Mouse (Mus musculus) CH12.LX (cell line): ENCODE data around the gene Ift43. TPM values are rescaled to one million over a fixed set of nuclear protein-coding genes. Genes with fewer than 3 reads are reported as not detected.

Experiments
- DNase-seq: peaks from one replicate; pipeline ENCODE4 v3.0.0-alpha.2; 2013; ENCODE audit errors: extremely low read depth
- H3K27ac ChIP-seq: 2 replicates; pipeline ENCODE4 v1.5.1; 2012; ENCODE audit warnings: low read depth, mild to moderate bottlenecking, control low read depth, moderate library complexity; ENCODE audit not compliant: insufficient read depth
- H3K27me3 ChIP-seq: replicated peaks from 2 replicates; pipeline ENCODE3; 2012; ENCODE audit warnings: inconsistent platforms
- H3K36me3 ChIP-seq, 2 experiments: replicated peaks in 1 of 2; 2 replicates each; pipeline versions ENCODE3 to v1.6.1; 2012; ENCODE audit warnings: inconsistent platforms in 1 of 2, low read length in 1 of 2, mild to moderate bottlenecking in 1 of 2, mixed read lengths in 1 of 2, moderate library complexity in 1 of 2; ENCODE audit not compliant: control insufficient read depth in 1 of 2, insufficient read depth in 1 of 2
- H3K4me1 ChIP-seq, 2 experiments: 2 replicates each; pipeline ENCODE4 v1.6.1; 2012; ENCODE audit warnings: inconsistent platforms in 1 of 2, moderate library complexity in 1 of 2; ENCODE audit not compliant: insufficient read depth in 2 of 2, control insufficient read depth in 1 of 2
- H3K4me2 ChIP-seq: 2 replicates; pipeline ENCODE4 v1.6.1; 2012; ENCODE audit warnings: low read depth, mild to moderate bottlenecking, control low read depth; ENCODE audit not compliant: poor library complexity, insufficient read depth, severe bottlenecking
- H3K4me3 ChIP-seq, 3 experiments: fragments of 150-350 bp in 1 of 3; sonication (generic) in 1 of 3; replicated peaks in 1 of 3; 2 replicates each; pipeline versions ENCODE3 to v1.5.1; 2011 to 2012; ENCODE audit warnings: low read depth in 2 of 3, low read length in 2 of 3, mild to moderate bottlenecking in 2 of 3, moderate library complexity in 2 of 3, control low read depth in 1 of 3, improper control_type of control experiment in 1 of 3, inconsistent platforms in 1 of 3, mixed read lengths in 1 of 3; ENCODE audit not compliant: poor library complexity in 1 of 3
- H3K79me2 ChIP-seq: replicated peaks from 2 replicates; pipeline ENCODE4 v1.6.1; 2012; ENCODE audit warnings: mild to moderate bottlenecking, moderate library complexity; ENCODE audit not compliant: control insufficient read depth, poor library complexity, insufficient read depth, severe bottlenecking; ENCODE audit errors: extremely low read depth
- H3K9ac ChIP-seq: 2 replicates; pipeline ENCODE4 v1.6.1; 2012; ENCODE audit warnings: low read depth, mild to moderate bottlenecking, control low read depth, moderate library complexity; ENCODE audit not compliant: insufficient read depth
- H3K9me3 ChIP-seq: replicated peaks from 2 replicates; pipeline ENCODE3; 2012; ENCODE audit warnings: low read length, inconsistent platforms, mixed read lengths
- BHLHE40 ChIP-seq: IDR thresholded peaks from 2 replicates; pipeline ENCODE4 v1.6.1; 2011; ENCODE audit warnings: mild to moderate bottlenecking, low read depth, low read length, improper control_type of control experiment
- CTCF ChIP-seq, 2 experiments: IDR thresholded peaks in 1 of 2; conservative IDR thresholded peaks in 1 of 2; 2 replicates each; pipeline ENCODE4 v1.5.1; 2011 to 2012; ENCODE audit warnings: low read depth in 2 of 2, low read length in 2 of 2, improper control_type of control experiment in 1 of 2, inconsistent platforms in 1 of 2, mild to moderate bottlenecking in 1 of 2, moderate library complexity in 1 of 2
- EP300 ChIP-seq: IDR thresholded peaks from 2 replicates; pipeline ENCODE4 v1.6.1; 2011; ENCODE audit warnings: low read length, improper control_type of control experiment
- GABPA ChIP-seq: IDR thresholded peaks from 2 replicates; pipeline ENCODE4 v1.6.1; 2012; ENCODE audit warnings: low read depth, low read length, improper control_type of control experiment, inconsistent platforms; ENCODE audit not compliant: insufficient replicate concordance
- HCFC1 ChIP-seq: IDR thresholded peaks from 2 replicates; pipeline ENCODE4 v1.6.1; 2012; ENCODE audit warnings: low read depth, mild to moderate bottlenecking, inconsistent platforms, low read length, improper control_type of control experiment
- JUN ChIP-seq: IDR thresholded peaks from 2 replicates; pipeline ENCODE4 v1.6.1; 2011; ENCODE audit warnings: low read depth, mild to moderate bottlenecking, low read length, improper control_type of control experiment, moderate library complexity; ENCODE audit not compliant: insufficient read depth
- JUND ChIP-seq: conservative IDR thresholded peaks from 2 replicates; pipeline ENCODE4 v1.6.1; 2011; ENCODE audit warnings: low read depth, low read length, improper control_type of control experiment
- KAT2A ChIP-seq: IDR thresholded peaks from 2 replicates; pipeline ENCODE4 v1.6.1; 2012; ENCODE audit warnings: low read length, improper control_type of control experiment, inconsistent platforms; ENCODE audit not compliant: insufficient replicate concordance
- MAX ChIP-seq: IDR thresholded peaks from 2 replicates; pipeline ENCODE4 v1.6.1; 2011; ENCODE audit warnings: low read length, improper control_type of control experiment
- MAZ ChIP-seq: IDR thresholded peaks from 2 replicates; pipeline ENCODE4 v1.6.1; 2012; ENCODE audit warnings: low read depth, mild to moderate bottlenecking, inconsistent platforms, low read length, improper control_type of control experiment, moderate library complexity
- MEF2A ChIP-seq: IDR thresholded peaks from 2 replicates; pipeline ENCODE4 v1.6.1; 2014; ENCODE audit warnings: low read depth, mild to moderate bottlenecking, inconsistent platforms, low read length, improper control_type of control experiment, borderline replicate concordance
- PAX5 ChIP-seq: IDR thresholded peaks from 2 replicates; pipeline ENCODE4 v1.6.1; 2012; ENCODE audit warnings: low read length, inconsistent platforms, mixed read lengths
- SIN3A ChIP-seq: IDR thresholded peaks from 2 replicates; pipeline ENCODE4 v1.6.1; 2012; ENCODE audit warnings: low read length, improper control_type of control experiment, inconsistent platforms
- SMC3 ChIP-seq: IDR thresholded peaks from 2 replicates; pipeline ENCODE4 v1.6.1; 2011; ENCODE audit warnings: low read depth, low read length, improper control_type of control experiment
- TBP ChIP-seq: conservative IDR thresholded peaks from 2 replicates; pipeline ENCODE4 v1.6.1; 2011; ENCODE audit warnings: low read depth, low read length, improper control_type of control experiment
- UBTF ChIP-seq: IDR thresholded peaks from 2 replicates; pipeline ENCODE4 v1.6.1; 2012; ENCODE audit warnings: low read depth, mild to moderate bottlenecking, inconsistent platforms, low read length, improper control_type of control experiment, moderate library complexity
- USF1 ChIP-seq: IDR thresholded peaks from 2 replicates; pipeline ENCODE4 v1.6.1; 2014; ENCODE audit warnings: low read depth, mild to moderate bottlenecking, inconsistent platforms, low read length, improper control_type of control experiment
- USF2 ChIP-seq: conservative IDR thresholded peaks from 2 replicates; pipeline ENCODE4 v1.6.1; 2011; ENCODE audit warnings: low read depth, low read length, improper control_type of control experiment
- ZC3H11A ChIP-seq: IDR thresholded peaks from 2 replicates; pipeline ENCODE4 v1.6.1; 2012; ENCODE audit warnings: low read depth, mild to moderate bottlenecking, inconsistent platforms, low read length, improper control_type of control experiment
- ZNF384 ChIP-seq: IDR thresholded peaks from 2 replicates; pipeline ENCODE4 v1.6.1; 2012; ENCODE audit warnings: low read depth, low read length, improper control_type of control experiment, inconsistent platforms
- dilution Hi-C: fragments of 300-500 bp; cut with MboI; formaldehyde crosslinking; loops from 2 replicates; pipeline ENCODE4 v1.14.3; 2020; ENCODE audit warnings: low sequenced_read_pairs; ENCODE audit not compliant: extremely low pct_unique_long_range_greater_than_20kb, extremely low pct_ligation_motif_present
- in situ Hi-C: fragments of 300-500 bp; cut with MboI; formaldehyde crosslinking; loops from 3 replicates; pipeline ENCODE4 v1.14.3; 2019; ENCODE audit warnings: low sequenced_read_pairs, low pct_ligation_motif_present, low pct_unique_long_range_greater_than_20kb, mixed read lengths
- polyA plus RNA-seq: library from polyadenylated mRNA; unstranded; fragments of >175 nt; gene quantifications from 2 replicates; pipeline ENCODE4 v1.2.1, GENCODE M21; 2012; ENCODE audit warnings: low read depth; ENCODE audit not compliant: insufficient read length
- total RNA-seq, 2 experiments: library from RNA; depleted of rRNA; stranded (reverse); fragments of 300-350 nt in 1 of 2; fragments of >200 nt in 1 of 2; gene quantifications; 2 replicates each; pipeline ENCODE4 v1.2.3; 2012 to 2014

Ift43 gene
- total and polyA plus RNA-seq, 3 experiments = 2.0 to 8.6 (median 2.8) TPM

- TF ChIP-seq MEF2A (no peak), SMC3 (no peak), HCFC1 (no peak), ZC3H11A (no peak), BHLHE40 (no peak), JUN (no peak), MAX (no peak), JUND (no peak), ZNF384 (no peak), GABPA (no peak), USF1 (no peak), EP300 (no peak), TBP (no peak), KAT2A (no peak), UBTF (no peak), MAZ (no peak)
- Histone ChIP-seq H3K27ac (no peak overlapping the region), H3K4me2 (no peak overlapping the region; the same call in 1 of the 2 replicates), H3K79me2 (no peaks in the 10 kb centered on the region), H3K27me3 (no peaks in the 10 kb centered on the region), H3K36me3 (no peaks in the 10 kb centered on the region), H3K4me1 (peaks cover 5% of the 10 kb centered on the region in 2 experiments; a peak in 3 of 4 replicates), H3K9ac (no peak overlapping the region), H3K9me3 (no peaks in the 10 kb centered on the region), H3K4me3 (no peak overlapping the region)
- dilution Hi-C loops (no loop called here), in situ Hi-C loops (no loop called here)
- no peak for DNase-seq
Observed at GRCm38 (mm10) chr12:86181320-86181751, 99.0 kb downstream of the Ift43 start.

GRCm38 (mm10) chr12:86181879-86182278, 99.5 kb downstream of the Ift43 start:
- TF ChIP-seq USF2 = no peak
- TF ChIP-seq SMC3 = 0 out of 2 replicates have a peak, but pooled peaks have one; percentile 10
- no peak for TF ChIP-seq ZC3H11A
- TF ChIP-seq CTCF (conservative IDR thresholded peaks at IDR 0.05 in 1 of 2, IDR thresholded peaks at IDR 0.05 in 1 of 2; ENCODE audit: low read depth in 2 of 2, low read length in 2 of 2) = peak in 1 of 2 experiments; percentile 17; a peak in 1 of 4 replicates
- TF ChIP-seq SIN3A = no peak
- TF ChIP-seq USF1 = no peak
- TF ChIP-seq PAX5 = no peak
- TF ChIP-seq, all 38 proteins: peak for 2
- DNase-seq = peak; percentile 15
- in situ Hi-C loops (no loop called here), dilution Hi-C loops (no loop called here)
- Histone ChIP-seq H3K27ac (no peak overlapping the region), H3K27me3 (no peaks in the 10 kb centered on the region), H3K36me3 (no peaks in the 10 kb centered on the region), H3K9ac (no peak overlapping the region), H3K79me2 (no peaks in the 10 kb centered on the region), H3K9me3 (no peaks in the 10 kb centered on the region), H3K4me1 (peaks cover 5% of the 10 kb centered on the region in 2 experiments; a peak in 3 of 4 replicates), H3K4me2 (no peak overlapping the region; the same call in 1 of the 2 replicates), H3K4me3 (no peak overlapping the region)
